Mouse (Mus musculus) kidney, embryonic 14.5 days (tissue): ENCODE measurements around the gene Nfkbib. TPM values are rescaled to one million over a fixed set of nuclear protein-coding genes. Genes with fewer than 3 reads are reported as not detected.

ENCODE experiments used
- ATAC-seq: fragments of 200-750 bp; cut with Nextera tagmentation; 2 replicates; pipeline ENCODE4 v1.8.0; 2017; ENCODE audit warnings: moderate number of reproducible peaks, mild to moderate bottlenecking, moderate TSS enrichment, moderate library complexity; ENCODE audit not compliant: low FRiP score, low TSS enrichment
- H3K27ac ChIP-seq: fragments of 300-500 bp; sonication (generic); 2 replicates; pipeline ENCODE4 v1.5.1; 2014; ENCODE audit warnings: low read depth, mild to moderate bottlenecking, low read length, moderate library complexity, mixed read lengths
- H3K27me3 ChIP-seq: fragments of 300-500 bp; sonication (generic); 2 replicates; pipeline ENCODE4 v1.6.1; 2014; ENCODE audit warnings: mild to moderate bottlenecking, low read length; ENCODE audit not compliant: control insufficient read depth, insufficient read depth
- H3K36me3 ChIP-seq: fragments of 300-500 bp; sonication (generic); 2 replicates; pipeline ENCODE4 v1.6.1; 2014; ENCODE audit warnings: low read length, mixed read lengths; ENCODE audit not compliant: control insufficient read depth, insufficient read depth
- H3K4me1 ChIP-seq: fragments of 300-500 bp; sonication (generic); 2 replicates; pipeline ENCODE4 v1.6.1; 2014; ENCODE audit warnings: low read length, mixed read lengths; ENCODE audit not compliant: control insufficient read depth, insufficient read depth
- H3K4me2 ChIP-seq: fragments of 300-500 bp; sonication (generic); replicated peaks from 2 replicates; pipeline ENCODE4 v1.6.1; 2014; ENCODE audit warnings: low read depth, mild to moderate bottlenecking, low read length
- H3K4me3 ChIP-seq: fragments of 300-500 bp; sonication (generic); 2 replicates; pipeline ENCODE4 v1.5.1; 2014; ENCODE audit warnings: mild to moderate bottlenecking, low read length
- H3K9ac ChIP-seq: fragments of 300-500 bp; sonication (generic); 2 replicates; pipeline ENCODE4 v1.6.1; 2014; ENCODE audit warnings: low read depth, mild to moderate bottlenecking, low read length, moderate library complexity
- H3K9me3 ChIP-seq: fragments of 300-500 bp; sonication (generic); 2 replicates; pipeline ENCODE4 v1.6.1; 2016; ENCODE audit warnings: low read length; ENCODE audit not compliant: control insufficient read depth
- WGBS: fragments of 180-500 bp; shearing (Covaris S2); extraction: QIAGEN DNeasy Blood & Tissue Kit; methylation state at CpG from one replicate; pipeline ENCODE4 v1.1.7; 2014; 5-methylcytosine and 5-hydroxymethylcytosine counted together
- polyA plus RNA-seq: library from polyadenylated mRNA; unstranded; fragments of >200 nt; fragmentation: Nextera tagmentation; extraction: Ambion mirVana; gene quantifications from 2 replicates; pipeline ENCODE4 v1.2.1, GENCODE M21; 2014

Nfkbib gene
- polyA plus RNA-seq, 1 experiment from 2014 or later = 43.9 TPM

GRCm38 (mm10) chr7:28790066-28790806 lies 22.9 kb upstream of the Nfkbib start:
- H3K4me1 ChIP-seq = peaks cover 16% of the 10 kb centered on the region
- ATAC-seq = peak; percentile 67
- no peak overlapping the region for H3K9ac ChIP-seq
- no peaks in the 10 kb centered on the region for H3K9me3 ChIP-seq
- H3K4me3 ChIP-seq = no peak overlapping the region
- 0 out of 2 replicates have a peak overlapping the region, but pooled peaks have one; percentile 30 for H3K27ac ChIP-seq
- no peaks in the 10 kb centered on the region for H3K27me3 ChIP-seq
- no peak overlapping the region for H3K4me2 ChIP-seq
- WGBS = 51% methylated on average over 8 of the region's 8 CpGs
- H3K36me3 ChIP-seq = no peaks in the 10 kb centered on the region; the same call in 1 of the 2 replicates

GRCm38 (mm10) chr7:28789235-28789634 lies 21.9 kb upstream of the Nfkbib start:
- H3K36me3 ChIP-seq = no peaks in the 10 kb centered on the region; the same call in 1 of the 2 replicates
- H3K27ac ChIP-seq = peak overlapping the region; percentile 47; the same call in 1 of the 2 replicates
- peaks cover 16% of the 10 kb centered on the region for H3K4me1 ChIP-seq
- H3K4me3 ChIP-seq = no peak overlapping the region
- no peaks in the 10 kb centered on the region for H3K9me3 ChIP-seq
- 53% methylated on average over 3 of the region's 3 CpGs for WGBS
- H3K9ac ChIP-seq = no peak overlapping the region
- no peak for ATAC-seq
- H3K27me3 ChIP-seq = no peaks in the 10 kb centered on the region
- H3K4me2 ChIP-seq = no peak overlapping the region

GRCm38 (mm10) chr7:28788307-28789195 lies 21.2 kb upstream of the Nfkbib start, which contains the start of gene Rinl:
Gene Rinl, plus strand, starts transcription at chr7:28788969.
- WGBS = 59% methylated on average over 5 of the region's 5 CpGs
- Histone ChIP-seq H3K27me3 (no peaks in the 10 kb centered on the region), H3K4me1 (peaks cover 16% of the 10 kb centered on the region), H3K9me3 (no peaks in the 10 kb centered on the region), H3K9ac (no peak within 1 kb of the TSS), H3K27ac (peak within 1 kb of the TSS; percentile 47; the same call in 1 of the 2 replicates), H3K4me3 (no peak within 1 kb of the TSS), H3K36me3 (no peaks in the 10 kb centered on the region; the same call in 1 of the 2 replicates), H3K4me2 (no peak within 1 kb of the TSS)
- ATAC-seq = no peak

- Histone ChIP-seq H3K36me3 (peaks cover under 1% of the 10 kb centered on the region; the same call in 1 of the 2 replicates), H3K27ac (no peak overlapping the region), H3K4me2 (no peak overlapping the region), H3K4me1 (peaks cover 16% of the 10 kb centered on the region), H3K9me3 (no peaks in the 10 kb centered on the region), H3K9ac (no peak overlapping the region), H3K4me3 (no peak overlapping the region), H3K27me3 (no peaks in the 10 kb centered on the region)
- no peak for ATAC-seq
- WGBS = 95% methylated on average over 8 of the region's 9 CpGs
Observed at GRCm38 (mm10) chr7:28787884-28788283, 20.6 kb upstream of the Nfkbib start.

GRCm38 (mm10) chr7:28785161-28785560 lies 17.8 kb upstream of the Nfkbib start:
- Histone ChIP-seq H3K9me3 (no peaks in the 10 kb centered on the region), H3K4me1 (peaks cover 21% of the 10 kb centered on the region), H3K36me3 (peaks cover 3% of the 10 kb centered on the region; the same call in 1 of the 2 replicates), H3K27ac (no peak overlapping the region), H3K4me2 (no peak overlapping the region), H3K4me3 (no peak overlapping the region), H3K27me3 (no peaks in the 10 kb centered on the region), H3K9ac (no peak overlapping the region)
- WGBS = 77% methylated on average over 5 of the region's 5 CpGs
- ATAC-seq = no peak

GRCm38 (mm10) chr7:28781261-28781663 lies 13.9 kb upstream of the Nfkbib start:
- no peaks in the 10 kb centered on the region for H3K27me3 ChIP-seq
- no peak overlapping the region for H3K4me3 ChIP-seq
- no peaks in the 10 kb centered on the region for H3K9me3 ChIP-seq
- H3K36me3 ChIP-seq = peaks cover 3% of the 10 kb centered on the region; the same call in 1 of the 2 replicates
- H3K4me2 ChIP-seq = no peak overlapping the region
- no peak overlapping the region for H3K27ac ChIP-seq
- H3K9ac ChIP-seq = no peak overlapping the region
- H3K4me1 ChIP-seq = peaks cover 6% of the 10 kb centered on the region
- ATAC-seq = no peak
- 90% methylated on average over 8 of the region's 8 CpGs for WGBS

GRCm38 (mm10) chr7:28780857-28781256 lies 13.5 kb upstream of the Nfkbib start:
- Histone ChIP-seq H3K27ac (no peak overlapping the region), H3K9ac (no peak overlapping the region), H3K36me3 (peaks cover 3% of the 10 kb centered on the region; the same call in 1 of the 2 replicates), H3K4me2 (no peak overlapping the region), H3K4me1 (peaks cover 6% of the 10 kb centered on the region), H3K27me3 (no peaks in the 10 kb centered on the region), H3K9me3 (no peaks in the 10 kb centered on the region), H3K4me3 (no peak overlapping the region)
- ATAC-seq = no peak
- WGBS = 77% methylated on average over 7 of the region's 7 CpGs

- 48% methylated on average over 6 of the region's 6 CpGs for WGBS
- Histone ChIP-seq H3K9ac (no peak overlapping the region), H3K27me3 (no peaks in the 10 kb centered on the region), H3K4me1 (peaks cover 6% of the 10 kb centered on the region), H3K4me3 (no peak overlapping the region), H3K27ac (no peak overlapping the region), H3K9me3 (no peaks in the 10 kb centered on the region), H3K36me3 (peaks cover 3% of the 10 kb centered on the region; the same call in 1 of the 2 replicates), H3K4me2 (no peak overlapping the region)
- peak; percentile 58; the same call in 1 of the 2 replicates for ATAC-seq
Observed at GRCm38 (mm10) chr7:28780067-28780658, 12.9 kb upstream of the Nfkbib start.
